Mouse (Mus musculus): Measurements from ENCODE around the gene Camta2. TPM values are rescaled to one million over a fixed set of nuclear protein-coding genes. Genes with fewer than 3 reads are reported as not detected.

The Camta2 gene
- polyA plus RNA-seq, 1 experiment from 2014 or later = 9.8 TPM

DNA sequence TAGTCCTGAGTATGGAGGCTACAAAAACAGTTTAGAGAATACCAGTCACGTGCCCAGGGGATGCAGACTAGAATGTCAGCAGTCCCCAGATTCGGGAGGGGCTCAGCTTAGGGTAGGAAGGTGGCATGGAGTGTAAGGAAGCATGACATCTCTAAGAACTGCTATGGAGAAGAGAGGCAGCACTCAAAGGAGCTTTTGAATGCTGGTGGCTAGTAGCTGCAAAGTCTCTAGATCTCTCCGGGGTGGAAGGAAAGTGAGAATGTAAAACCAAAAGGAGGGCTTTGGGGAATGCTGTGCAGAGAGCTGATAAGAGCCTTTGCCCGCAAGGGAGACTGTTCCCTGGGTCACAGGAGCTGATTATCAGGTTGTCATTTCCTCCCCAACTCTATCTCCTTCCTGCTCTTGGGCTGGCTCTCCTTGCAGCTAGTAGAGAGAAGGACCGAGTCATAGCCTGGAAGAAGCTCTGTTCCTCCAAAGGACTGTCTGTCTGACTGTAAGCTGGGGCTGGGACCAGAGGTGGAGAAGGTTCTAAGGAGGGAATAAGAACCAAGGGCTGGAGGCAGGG lies 49.1 kb downstream of the Camta2 start, which contains the start of gene Gp1ba:
Gene Gp1ba (plus strand): TSS at position 409 of the 565 bp plus-strand sequence.
- Histone ChIP-seq H3K9me3 (replicated peaks) (no peaks in the 10 kb centered on the region), H3K4me1 (no peaks in the 10 kb centered on the region), H3K27me3 (ENCODE audit: low read depth, poor library complexity, severe bottlenecking) (no peaks in the 10 kb centered on the region), H3K27ac (replicated peaks) (no peak within 1 kb of the TSS), H3K36me3 (peaks cover 12% of the 10 kb centered on the region), H3K4me3 (no peak within 1 kb of the TSS)
- 60% methylated on average over 5 of the region's 5 CpGs for WGBS
- DNase-seq (ENCODE audit: low spot score) = no peak

DNA sequence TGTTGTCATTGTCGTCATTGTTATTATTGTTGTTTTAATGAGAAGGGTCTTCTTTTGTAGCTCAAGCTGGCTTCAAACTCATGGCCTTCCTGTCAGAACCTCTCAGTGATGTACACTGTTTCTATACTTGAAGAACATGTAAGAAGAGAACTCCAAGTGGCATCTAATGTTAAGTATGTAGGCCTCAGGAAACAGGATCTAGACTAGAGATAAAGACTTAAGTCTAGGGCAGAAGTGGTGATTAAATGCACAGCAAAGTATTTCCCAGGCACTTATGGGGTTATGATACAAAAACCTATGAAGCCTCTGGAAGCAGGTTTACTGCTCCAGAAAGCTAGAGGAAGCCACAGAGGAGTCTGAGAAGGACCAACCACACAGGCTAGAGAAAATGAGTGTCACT lies 49.6 kb downstream of the Camta2 start:
- Histone ChIP-seq H3K4me3 (no peak overlapping the region), H3K27ac (replicated peaks) (no peak overlapping the region), H3K9me3 (replicated peaks) (no peaks in the 10 kb centered on the region), H3K27me3 (ENCODE audit: low read depth, poor library complexity, severe bottlenecking) (no peaks in the 10 kb centered on the region), H3K4me1 (no peaks in the 10 kb centered on the region), H3K36me3 (peaks cover 7% of the 10 kb centered on the region)
- whole genome bisulfite sequencing = 88% methylated on average over 1 of the region's 1 CpGs
- no peak for DNase-seq (ENCODE audit: low spot score)

DNA sequence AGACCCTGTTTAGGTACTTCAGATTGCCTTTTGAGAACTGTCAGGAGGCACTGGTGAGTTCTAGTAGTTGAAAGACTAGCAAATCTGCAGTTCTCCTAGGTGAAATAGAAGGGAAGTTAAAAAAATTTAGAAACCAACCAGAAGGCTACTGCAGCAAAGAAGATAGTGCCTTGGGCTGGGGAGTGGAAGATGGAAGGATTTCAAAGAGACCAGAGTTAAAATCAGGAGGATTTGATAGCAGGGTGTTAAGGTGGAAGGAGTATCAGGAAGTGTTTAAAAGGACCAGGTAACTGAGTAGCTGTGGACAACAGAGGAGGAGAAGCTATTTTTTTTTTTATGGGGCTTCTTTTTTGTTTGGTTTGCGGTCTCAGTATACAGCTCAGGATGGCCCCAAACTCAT lies 50.1 kb downstream of the Camta2 start:
- Histone ChIP-seq H3K27me3 (ENCODE audit: low read depth, poor library complexity, severe bottlenecking) (no peaks in the 10 kb centered on the region), H3K27ac (replicated peaks) (no peak overlapping the region), H3K4me3 (no peak overlapping the region), H3K4me1 (no peaks in the 10 kb centered on the region), H3K9me3 (replicated peaks) (no peaks in the 10 kb centered on the region), H3K36me3 (peaks cover 1% of the 10 kb centered on the region; the same call in 1 of the 2 replicates)
- WGBS = 92% methylated on average over 1 of the region's 1 CpGs
- DNase-seq (ENCODE audit: low spot score) = no peak

DNA sequence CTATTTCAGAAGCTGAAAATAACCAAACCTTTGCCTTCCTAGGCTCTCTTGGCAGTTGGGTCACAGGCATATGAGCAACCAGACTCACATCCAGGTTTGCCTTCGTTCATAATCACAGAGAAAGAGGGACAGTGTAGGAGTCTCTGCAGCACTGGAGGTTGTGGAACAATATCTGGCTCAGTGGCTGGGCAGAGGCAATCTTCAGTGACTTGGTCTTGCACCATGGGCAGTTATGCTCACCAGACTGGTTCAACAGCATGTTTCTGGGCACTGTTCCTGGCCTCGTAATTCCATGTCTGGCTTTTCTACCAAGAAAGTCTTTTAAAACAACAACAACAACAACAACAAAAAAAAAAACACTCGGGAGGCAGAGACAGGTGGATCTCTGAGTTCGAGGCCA lies 52.3 kb downstream of the Camta2 start:
- Histone ChIP-seq H3K27me3 (ENCODE audit: low read depth, poor library complexity, severe bottlenecking) (no peaks in the 10 kb centered on the region), H3K4me1 (no peaks in the 10 kb centered on the region), H3K9me3 (replicated peaks) (no peaks in the 10 kb centered on the region), H3K4me3 (no peak overlapping the region), H3K36me3 (no peaks in the 10 kb centered on the region), H3K27ac (replicated peaks) (no peak overlapping the region)
- WGBS = 83% methylated on average over 4 of the region's 4 CpGs
- DNase-seq (ENCODE audit: low spot score) = no peak

DNA sequence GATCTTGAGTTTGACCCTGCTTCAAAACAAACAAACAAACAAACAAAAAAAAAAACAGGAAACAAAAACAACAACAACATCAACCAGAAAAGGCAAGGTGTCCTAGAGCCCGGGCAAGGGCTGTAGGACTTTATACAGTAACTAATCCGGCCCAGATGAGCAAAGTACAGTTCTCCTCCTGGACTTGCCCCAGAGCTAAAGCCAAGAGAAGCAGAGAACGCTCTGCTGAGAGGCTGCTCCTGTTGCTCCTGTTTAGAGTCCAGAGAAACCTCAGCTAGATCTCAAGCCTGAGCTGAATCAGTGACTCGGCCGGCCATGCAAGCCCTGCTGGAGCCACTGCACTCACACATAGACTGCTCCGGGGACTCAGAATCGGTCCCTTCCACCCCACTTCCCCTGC lies 57.8 kb downstream of the Camta2 start:
- WGBS = 67% methylated on average over 7 of the region's 7 CpGs
- no peak overlapping the region for H3K27ac ChIP-seq (replicated peaks)
- no peaks in the 10 kb centered on the region for H3K9me3 ChIP-seq (replicated peaks)

DNA sequence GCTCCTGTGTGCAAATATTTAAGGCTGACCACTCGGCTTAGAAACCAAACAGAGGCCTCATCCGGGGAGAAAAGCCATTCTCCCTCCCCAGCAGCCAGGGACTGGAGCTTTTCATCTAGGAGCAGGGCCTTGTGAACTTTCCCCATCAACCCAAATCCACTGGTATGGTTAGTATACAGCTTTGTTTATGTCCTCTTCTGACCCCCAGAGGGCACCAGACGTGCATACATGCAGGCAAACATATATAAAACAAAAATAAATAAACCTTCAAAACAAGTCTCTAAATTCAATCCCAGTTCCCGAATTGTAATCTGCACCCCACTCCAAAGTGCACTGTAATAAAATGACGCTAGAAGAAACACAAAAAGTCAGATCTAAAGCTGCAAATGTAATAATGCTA lies 58.3 kb downstream of the Camta2 start:
- Histone ChIP-seq H3K27me3 (ENCODE audit: low read depth, poor library complexity, severe bottlenecking) (no peaks in the 10 kb centered on the region), H3K27ac (replicated peaks) (no peak overlapping the region), H3K9me3 (replicated peaks) (no peaks in the 10 kb centered on the region), H3K4me1 (no peaks in the 10 kb centered on the region), H3K4me3 (no peak overlapping the region), H3K36me3 (no peaks in the 10 kb centered on the region)
- WGBS = 57% methylated on average over 5 of the region's 5 CpGs
- DNase-seq (ENCODE audit: low spot score) = no peak

More for the DNA sequence above, 57.8 kb downstream of the Camta2 start:
- H3K27me3 ChIP-seq (ENCODE audit: low read depth, poor library complexity, severe bottlenecking) = no peaks in the 10 kb centered on the region
- H3K4me1 ChIP-seq = no peaks in the 10 kb centered on the region
- no peak for DNase-seq (ENCODE audit: low spot score)
- no peaks in the 10 kb centered on the region for H3K36me3 ChIP-seq
- no peak overlapping the region for H3K4me3 ChIP-seq

DNA sequence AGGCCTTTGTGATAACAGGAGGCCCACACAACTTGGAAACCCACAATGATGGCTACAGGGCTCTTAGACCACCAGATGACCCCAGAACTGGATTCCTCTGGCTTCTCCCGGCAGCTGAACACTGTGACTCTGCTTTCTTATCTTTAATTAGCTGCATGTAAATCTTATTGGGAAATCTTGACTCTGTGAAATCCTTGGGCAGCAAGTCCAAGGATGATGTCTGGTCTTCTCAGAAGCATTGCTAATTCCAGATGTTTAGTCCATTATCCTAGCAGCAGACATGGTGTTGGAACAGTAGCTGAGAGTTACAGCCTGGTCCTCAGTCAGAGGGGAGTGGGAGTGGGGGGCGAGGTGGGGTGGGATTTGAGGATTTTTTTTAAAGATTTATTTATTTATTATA lies 59.5 kb downstream of the Camta2 start:
- H3K9me3 ChIP-seq (replicated peaks) = no peaks in the 10 kb centered on the region
- WGBS = 83% methylated on average over 2 of the region's 2 CpGs
- DNase-seq (ENCODE audit: low spot score) = no peak
- H3K4me1 ChIP-seq = no peaks in the 10 kb centered on the region
- no peaks in the 10 kb centered on the region for H3K36me3 ChIP-seq
- H3K4me3 ChIP-seq = no peak overlapping the region
- no peak overlapping the region for H3K27ac ChIP-seq (replicated peaks)
- H3K27me3 ChIP-seq (ENCODE audit: low read depth, poor library complexity, severe bottlenecking) = no peaks in the 10 kb centered on the region

DNA sequence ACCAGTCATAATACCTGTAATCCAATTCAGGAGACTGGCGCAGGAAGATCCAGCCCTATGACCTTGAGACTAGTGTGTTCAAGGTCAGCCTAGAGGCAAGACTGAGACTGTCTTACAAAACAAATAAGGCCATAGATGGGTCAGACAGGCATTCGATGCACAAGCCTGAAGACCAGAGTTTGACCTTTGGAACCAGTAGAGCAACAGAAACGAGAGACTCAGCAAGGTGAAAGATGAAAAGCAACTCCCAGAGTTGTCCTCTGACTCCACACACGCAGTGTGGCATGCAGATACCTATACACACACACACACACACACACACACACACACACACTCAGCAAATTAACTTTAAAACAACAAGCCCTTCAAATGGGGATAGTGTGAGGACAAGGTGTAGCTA lies 61.0 kb downstream of the Camta2 start:
- no peaks in the 10 kb centered on the region for H3K9me3 ChIP-seq (replicated peaks)
- H3K4me1 ChIP-seq = 0 out of 2 replicates have a peak, but pooled peaks cover 2% of the 10 kb centered on the region
- WGBS = 75% methylated on average over 4 of the region's 4 CpGs
- no peaks in the 10 kb centered on the region for H3K27me3 ChIP-seq (ENCODE audit: low read depth, poor library complexity, severe bottlenecking)
- DNase-seq (ENCODE audit: low spot score) = no peak
- no peak overlapping the region for H3K27ac ChIP-seq (replicated peaks)
- no peaks in the 10 kb centered on the region for H3K36me3 ChIP-seq
- H3K4me3 ChIP-seq = no peak overlapping the region

DNA sequence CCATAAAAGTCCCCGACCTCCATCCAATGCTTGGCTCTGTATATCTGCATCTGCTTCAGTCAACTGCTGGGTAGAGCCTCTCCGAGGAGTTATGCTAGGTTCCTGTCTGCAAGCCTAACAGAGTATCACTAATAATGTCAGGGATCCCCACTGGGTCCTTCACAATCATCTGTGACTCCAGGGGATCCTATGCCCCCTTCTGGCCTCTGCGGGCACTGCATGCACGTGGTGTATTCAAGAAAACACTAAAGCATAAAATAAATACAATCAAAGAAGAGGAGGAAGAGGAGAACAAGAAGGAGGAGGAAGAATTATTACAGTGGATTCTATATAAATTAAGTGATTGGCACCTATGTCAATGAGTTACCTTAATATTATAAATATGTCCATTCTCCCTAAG lies 62.4 kb downstream of the Camta2 start:
- Histone ChIP-seq H3K27ac (replicated peaks) (no peak overlapping the region), H3K9me3 (replicated peaks) (no peaks in the 10 kb centered on the region), H3K4me1 (0 out of 2 replicates have a peak, but pooled peaks cover 2% of the 10 kb centered on the region), H3K27me3 (ENCODE audit: low read depth, poor library complexity, severe bottlenecking) (no peaks in the 10 kb centered on the region), H3K36me3 (no peaks in the 10 kb centered on the region), H3K4me3 (no peak overlapping the region)
- WGBS = 49% methylated on average over 4 of the region's 4 CpGs
- peak; percentile 66 for DNase-seq (ENCODE audit: low spot score)

DNA sequence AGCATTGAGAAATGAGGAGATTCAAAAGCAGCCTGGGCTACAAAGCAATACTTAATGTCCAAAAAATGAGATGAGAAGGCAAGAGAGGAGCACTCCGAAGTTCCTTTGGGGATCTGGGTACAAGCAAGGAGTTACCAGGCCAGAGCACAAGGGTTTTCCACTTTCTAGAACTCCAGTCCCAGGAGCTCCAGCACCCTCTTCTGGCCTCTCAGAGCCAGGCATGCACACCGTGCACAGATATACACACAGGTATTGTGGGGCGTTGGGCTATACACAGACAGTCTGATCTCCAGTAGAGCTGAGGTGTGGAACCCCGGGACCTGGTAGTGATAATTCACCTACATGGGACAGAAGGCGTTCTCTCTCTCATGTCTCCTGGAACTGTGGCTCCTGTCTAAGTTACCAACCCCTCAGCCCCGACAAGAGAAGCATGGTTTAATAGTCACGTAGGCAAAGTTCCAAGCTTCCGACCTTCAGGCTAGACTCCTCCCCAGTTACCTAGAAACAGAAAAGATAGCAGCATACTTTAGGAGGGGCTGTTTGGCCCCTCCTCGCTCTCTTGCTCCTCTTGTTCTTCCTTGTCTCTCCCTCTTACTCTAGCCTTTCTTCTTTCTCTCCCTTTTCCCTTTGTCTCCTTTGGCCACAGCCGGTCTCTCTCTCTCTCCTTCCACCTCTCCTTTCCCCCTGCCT lies 64.7 kb downstream of the Camta2 start:
- Histone ChIP-seq H3K4me3 (no peak overlapping the region), H3K27me3 (ENCODE audit: low read depth, poor library complexity, severe bottlenecking) (no peaks in the 10 kb centered on the region), H3K9me3 (replicated peaks) (no peaks in the 10 kb centered on the region), H3K27ac (replicated peaks) (no peak overlapping the region), H3K4me1 (0 out of 2 replicates have a peak, but pooled peaks cover 2% of the 10 kb centered on the region), H3K36me3 (no peaks in the 10 kb centered on the region)
- no peak for DNase-seq (ENCODE audit: low spot score)
- 82% methylated on average over 10 of the region's 10 CpGs for WGBS

DNA sequence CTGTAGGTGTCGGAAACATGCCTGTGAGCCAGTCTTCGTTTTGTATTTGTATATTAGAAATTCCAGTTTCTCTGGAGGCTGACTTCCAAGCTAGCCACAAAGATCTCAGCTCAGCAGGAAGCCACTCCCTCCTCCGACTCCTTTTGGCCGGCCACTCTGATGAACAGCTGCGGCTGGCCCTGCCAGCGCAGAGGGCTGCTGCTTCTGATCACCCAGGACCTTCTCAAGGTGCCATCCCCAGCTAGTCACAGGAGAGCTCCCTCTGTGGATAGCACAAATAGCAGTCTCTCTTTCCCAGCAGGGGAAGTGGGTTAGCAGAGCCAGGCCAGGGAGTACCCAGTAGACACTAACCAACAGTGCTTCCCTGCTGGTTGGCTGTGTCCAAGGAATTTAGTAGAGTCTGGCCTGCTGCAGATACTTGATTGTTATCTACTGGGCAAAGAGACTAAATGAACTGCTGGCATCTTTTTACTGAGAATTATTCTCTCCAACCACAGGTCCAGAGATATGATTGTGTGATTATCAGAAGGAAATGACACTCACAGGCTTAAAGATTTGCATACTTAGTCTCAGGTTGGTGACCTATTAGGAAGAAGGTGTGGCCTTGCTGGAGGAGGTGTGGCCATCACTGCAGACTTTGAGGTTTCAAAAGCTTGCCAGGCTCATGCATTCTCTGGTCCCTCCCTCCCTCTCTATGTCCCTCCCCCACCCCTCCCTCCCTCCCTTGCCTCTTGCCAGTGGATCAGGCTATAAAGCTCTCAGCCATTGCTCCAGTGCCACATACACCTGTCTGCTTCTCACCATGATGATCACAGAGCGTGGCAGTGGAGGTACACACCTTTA lies 65.7 kb downstream of the Camta2 start:
- DNase-seq (ENCODE audit: low spot score) = no peak
- WGBS = 46% methylated on average over 7 of the region's 7 CpGs
- H3K9me3 ChIP-seq (replicated peaks) = no peaks in the 10 kb centered on the region
- H3K27me3 ChIP-seq (ENCODE audit: low read depth, poor library complexity, severe bottlenecking) = peaks cover 2% of the 10 kb centered on the region; the same call in 1 of the 2 replicates
- H3K36me3 ChIP-seq = no peaks in the 10 kb centered on the region
- 0 out of 2 replicates have a peak, but pooled peaks cover 2% of the 10 kb centered on the region for H3K4me1 ChIP-seq
- no peak overlapping the region for H3K4me3 ChIP-seq
- H3K27ac ChIP-seq (replicated peaks) = no peak overlapping the region
